Mouse (Mus musculus) midbrain, postnatal 0 days (tissue): ENCODE measurements around the gene Zan. TPM values are rescaled to one million over a fixed set of nuclear protein-coding genes. Genes with fewer than 3 reads are reported as not detected.

Experiments used
- ATAC-seq: fragments of 200-750 bp; cut with Nextera tagmentation; 2 replicates; pipeline ENCODE4 v1.8.0; 2017; ENCODE audit warnings: moderate number of reproducible peaks, mild to moderate bottlenecking, moderate TSS enrichment, moderate library complexity; ENCODE audit not compliant: low FRiP score
- DNase-seq: peaks from one replicate; pipeline ENCODE4 v3.0.0-alpha.2; 2015; ENCODE audit warnings: low spot score
- H3K27ac ChIP-seq: fragments of 300-500 bp; sonication (generic); 2 replicates; pipeline ENCODE4 v1.5.1; 2014; ENCODE audit warnings: low read depth, mild to moderate bottlenecking, low read length, mixed read lengths
- H3K27me3 ChIP-seq: fragments of 300-500 bp; sonication (generic); 2 replicates; pipeline ENCODE4 v1.6.1; 2014; ENCODE audit warnings: low read length, control low read depth, mixed read lengths; ENCODE audit not compliant: insufficient read depth
- H3K36me3 ChIP-seq: fragments of 300-500 bp; sonication (generic); 2 replicates; pipeline ENCODE4 v1.6.1; 2014; ENCODE audit warnings: low read length, control low read depth, mixed read lengths; ENCODE audit not compliant: insufficient read depth
- H3K4me1 ChIP-seq: fragments of 300-500 bp; sonication (generic); 2 replicates; pipeline ENCODE4 v1.6.1; 2014; ENCODE audit warnings: mild to moderate bottlenecking, control low read depth, antibody characterized with exemption, low read length, mixed read lengths; ENCODE audit not compliant: insufficient read depth
- H3K4me2 ChIP-seq: fragments of 300-500 bp; sonication (generic); 2 replicates; pipeline ENCODE4 v1.6.1; 2014; ENCODE audit warnings: low read depth, mild to moderate bottlenecking, low read length, mixed read lengths; ENCODE audit not compliant: poor library complexity, severe bottlenecking
- H3K4me3 ChIP-seq: fragments of 300-500 bp; sonication (generic); 2 replicates; pipeline ENCODE4 v1.5.1; 2014; ENCODE audit warnings: low read depth, mild to moderate bottlenecking, low read length, moderate library complexity
- H3K9ac ChIP-seq: fragments of 300-500 bp; sonication (generic); replicated peaks from 2 replicates; pipeline ENCODE4 v1.6.1; 2014; ENCODE audit warnings: mild to moderate bottlenecking, low read length, moderate library complexity, mixed read lengths; ENCODE audit not compliant: poor library complexity, severe bottlenecking
- H3K9me3 ChIP-seq: fragments of 300-500 bp; sonication (generic); 2 replicates; pipeline ENCODE4 v1.6.1; 2016; ENCODE audit warnings: low read length, control low read depth
- CTCF ChIP-seq: IDR thresholded peaks from 2 replicates; pipeline ENCODE4 v1.5.1; 2016; ENCODE audit warnings: antibody characterized with exemption, mild to moderate bottlenecking
- WGBS: fragments of 180-500 bp; shearing (Covaris S2); extraction: QIAGEN DNeasy Blood & Tissue Kit; methylation state at CpG from one replicate; pipeline ENCODE4 v1.1.7; 2014; 5-methylcytosine and 5-hydroxymethylcytosine counted together
- polyA plus RNA-seq: library from polyadenylated mRNA; unstranded; fragments of >200 nt; fragmentation: Nextera tagmentation; extraction: Ambion mirVana; gene quantifications from 2 replicates; pipeline ENCODE4 v1.2.1, GENCODE M21; 2015
- total RNA-seq: library from RNA; depleted of rRNA; stranded (reverse); fragments of >200 nt; gene quantifications from 2 replicates; pipeline ENCODE4 v1.2.3, GENCODE M21; 2014

The Zan gene
- total and polyA plus RNA-seq, 2 experiments from 2014 or later = 0.31 to 0.99 TPM

DNA sequence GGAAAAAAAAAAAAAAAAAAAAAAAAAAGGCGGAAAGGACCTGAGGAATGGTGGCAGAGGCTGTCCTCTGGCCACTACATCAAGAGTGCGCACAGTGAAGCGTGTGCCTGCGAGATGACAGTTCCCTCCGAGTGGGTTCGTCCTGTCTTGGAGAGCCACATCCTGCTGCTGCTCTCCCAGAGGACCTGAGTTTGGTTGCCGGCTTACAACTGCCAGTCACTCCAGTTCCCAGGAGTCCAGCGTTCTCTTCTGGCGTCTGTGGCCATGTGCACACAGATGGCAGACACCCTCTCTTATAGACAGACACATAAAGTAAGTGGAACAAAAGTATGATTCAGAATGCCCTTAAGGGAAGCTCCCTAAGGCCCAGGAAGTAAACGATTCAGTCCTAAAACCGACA is 99.7 kb downstream of the Zan start:
- H3K4me2 ChIP-seq = no peak overlapping the region
- TF ChIP-seq CTCF = no peak
- WGBS = 44% methylated on average over 11 of the region's 11 CpGs
- H3K9me3 ChIP-seq = no peaks in the 10 kb centered on the region
- no peak overlapping the region for H3K4me3 ChIP-seq
- H3K36me3 ChIP-seq = no peaks in the 10 kb centered on the region
- ATAC-seq (no peak), DNase-seq (peak; percentile 13)
- no peaks in the 10 kb centered on the region for H3K4me1 ChIP-seq
- no peaks in the 10 kb centered on the region for H3K27me3 ChIP-seq
- no peak overlapping the region for H3K9ac ChIP-seq
- no peak overlapping the region for H3K27ac ChIP-seq

DNA sequence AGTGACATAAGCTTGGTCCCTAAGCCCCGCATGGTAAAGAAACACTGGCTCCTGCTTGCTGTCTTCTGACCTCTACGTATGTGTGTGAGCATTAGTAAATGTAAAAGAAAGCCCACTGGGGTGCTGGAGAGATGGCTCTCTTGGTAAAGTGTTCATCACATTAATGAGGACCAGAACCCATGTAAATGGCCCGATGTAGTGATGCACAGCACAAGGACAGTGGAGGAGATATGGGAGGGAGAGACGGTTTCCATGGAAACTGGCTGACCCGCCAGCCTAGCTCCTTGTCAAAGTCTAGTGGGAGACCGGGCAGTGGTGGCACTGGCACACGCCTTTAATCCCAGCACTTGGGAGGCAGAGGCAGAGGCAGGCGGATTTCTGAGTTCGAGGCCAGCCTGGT is 100.1 kb downstream of the Zan start:
- Histone ChIP-seq H3K9ac (no peak overlapping the region), H3K9me3 (no peaks in the 10 kb centered on the region), H3K27ac (no peak overlapping the region), H3K4me2 (no peak overlapping the region), H3K36me3 (no peaks in the 10 kb centered on the region; the same call in 1 of the 2 replicates), H3K27me3 (no peaks in the 10 kb centered on the region), H3K4me3 (no peak overlapping the region), H3K4me1 (no peaks in the 10 kb centered on the region)
- peak; percentile 56 for DNase-seq
- WGBS = 45% methylated on average over 9 of the region's 9 CpGs
- ATAC-seq = no peak
- TF ChIP-seq CTCF = no peak

DNA sequence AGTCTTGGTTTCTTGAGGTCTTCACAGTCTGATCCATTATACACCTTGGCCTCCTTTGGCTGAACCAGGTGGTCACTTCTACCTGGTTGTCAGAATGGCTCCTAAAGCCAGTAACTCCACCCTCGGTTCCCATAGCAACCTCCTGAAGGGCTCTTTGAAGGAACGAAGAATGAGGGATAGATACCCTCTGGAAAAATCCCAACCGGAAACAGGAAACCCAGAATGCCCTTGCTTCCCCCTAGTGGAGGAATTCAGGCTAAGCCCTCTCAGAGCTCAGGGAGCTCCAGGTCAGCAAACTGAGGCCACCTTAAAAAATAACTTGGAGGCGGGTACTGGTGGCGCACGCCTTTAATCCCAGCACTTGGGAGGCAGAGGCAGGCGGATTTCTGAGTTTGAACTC is 100.7 kb downstream of the Zan start:
- Histone ChIP-seq H3K36me3 (no peaks in the 10 kb centered on the region; the same call in 1 of the 2 replicates), H3K9me3 (no peaks in the 10 kb centered on the region), H3K4me1 (no peaks in the 10 kb centered on the region), H3K27ac (no peak overlapping the region), H3K27me3 (no peaks in the 10 kb centered on the region), H3K4me3 (no peak overlapping the region), H3K9ac (no peak overlapping the region), H3K4me2 (no peak overlapping the region)
- WGBS = 37% methylated on average over 7 of the region's 7 CpGs
- ATAC-seq (no peak), DNase-seq (peak; percentile 23)
- TF ChIP-seq CTCF = peak; percentile 53

DNA sequence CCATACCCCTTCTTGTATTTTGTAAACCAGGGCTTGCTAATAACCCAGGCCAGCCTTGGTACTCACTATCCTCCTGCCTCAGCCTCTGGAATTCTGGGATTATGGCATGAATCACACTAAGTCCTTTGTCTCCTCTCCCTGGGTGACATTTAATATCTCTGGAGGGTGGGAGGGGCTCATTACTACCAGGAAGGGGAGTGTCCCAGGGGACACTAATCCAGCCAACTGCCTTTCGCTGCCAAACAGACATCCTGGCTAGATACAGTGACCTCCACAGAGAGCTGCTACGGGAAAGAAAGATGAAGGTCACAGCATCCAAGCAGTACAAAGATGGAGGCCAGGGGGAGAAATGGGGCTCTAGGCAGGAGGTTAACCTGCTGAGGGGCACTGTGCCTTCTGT is 101.2 kb downstream of the Zan start:
- no peak overlapping the region for H3K4me3 ChIP-seq
- DNase-seq (peak; percentile 12), ATAC-seq (no peak)
- no peak overlapping the region for H3K9ac ChIP-seq
- H3K36me3 ChIP-seq = no peaks in the 10 kb centered on the region; the same call in 1 of the 2 replicates
- no peaks in the 10 kb centered on the region for H3K4me1 ChIP-seq
- no peaks in the 10 kb centered on the region for H3K27me3 ChIP-seq
- WGBS = 31% methylated on average over 2 of the region's 2 CpGs
- H3K27ac ChIP-seq = no peak overlapping the region
- H3K9me3 ChIP-seq = no peaks in the 10 kb centered on the region
- TF ChIP-seq CTCF = no peak
- no peak overlapping the region for H3K4me2 ChIP-seq

DNA sequence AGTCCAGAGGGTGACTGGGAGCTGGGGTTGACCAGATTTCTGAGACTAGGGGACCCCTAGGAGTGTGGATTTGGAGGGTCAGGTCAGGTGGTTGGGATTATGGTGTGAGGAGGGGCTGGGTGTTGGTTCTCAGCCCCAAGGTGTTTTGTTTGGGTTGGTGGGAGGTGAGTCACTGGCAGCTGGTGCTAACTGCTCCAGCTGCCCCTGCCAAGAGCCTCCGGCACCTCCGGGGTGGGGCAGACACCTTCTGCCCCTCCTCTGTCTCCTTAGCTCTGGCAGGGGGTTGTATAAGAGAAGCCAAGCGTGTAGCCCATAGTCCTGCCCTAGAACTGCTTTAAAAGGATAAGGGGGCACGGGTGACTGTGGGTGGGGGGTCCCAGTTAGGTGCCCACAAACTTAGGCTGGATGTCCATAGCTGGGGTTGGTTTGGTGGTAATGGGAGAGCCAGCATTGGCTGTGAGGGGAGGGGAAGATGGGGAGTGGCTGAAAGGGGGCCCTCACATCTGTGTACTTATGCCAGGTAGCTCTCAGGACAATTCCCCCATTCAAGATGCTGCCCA is 102.3 kb downstream of the Zan start:
- Histone ChIP-seq H3K4me2 (no peak overlapping the region), H3K9me3 (no peaks in the 10 kb centered on the region), H3K36me3 (no peaks in the 10 kb centered on the region; the same call in 1 of the 2 replicates), H3K9ac (no peak overlapping the region), H3K4me3 (no peak overlapping the region), H3K27me3 (no peaks in the 10 kb centered on the region), H3K4me1 (no peaks in the 10 kb centered on the region), H3K27ac (no peak overlapping the region)
- ATAC-seq (no peak), DNase-seq (no peak)
- 87% methylated on average over 4 of the region's 4 CpGs for WGBS
- TF ChIP-seq CTCF = no peak

DNA sequence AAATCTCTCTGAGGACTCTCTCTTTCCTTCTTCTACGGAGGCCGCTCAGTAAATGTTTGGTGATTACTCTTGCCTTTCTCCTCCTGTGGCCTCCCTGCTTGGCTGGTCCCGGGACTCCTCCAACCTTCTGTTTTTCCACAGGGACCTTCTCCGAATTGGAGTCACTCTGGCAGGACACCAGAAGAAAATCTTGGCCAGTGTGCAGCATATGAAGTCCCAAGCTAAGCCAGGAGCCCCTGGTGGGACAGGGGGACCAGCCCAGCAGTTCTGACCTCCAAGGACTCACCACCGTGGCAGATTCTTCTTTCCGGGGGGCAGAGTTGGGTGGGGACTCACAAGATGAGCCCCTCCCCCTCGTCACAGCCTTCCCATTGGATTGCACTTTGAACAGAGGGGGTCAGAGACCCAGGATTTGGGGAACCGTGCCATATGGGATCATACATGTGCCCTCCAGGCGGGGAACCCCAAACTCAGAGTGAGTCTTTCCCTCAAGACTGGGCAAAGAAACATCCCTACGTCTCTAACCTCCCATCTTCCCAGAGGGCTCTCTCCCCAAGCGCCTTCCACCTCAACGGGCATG is 103.4 kb downstream of the Zan start:
- no peaks in the 10 kb centered on the region for H3K4me1 ChIP-seq
- DNase-seq (no peak), ATAC-seq (no peak)
- H3K27me3 ChIP-seq = no peaks in the 10 kb centered on the region
- H3K36me3 ChIP-seq = no peaks in the 10 kb centered on the region; the same call in 1 of the 2 replicates
- no peak overlapping the region for H3K9ac ChIP-seq
- H3K9me3 ChIP-seq = no peaks in the 10 kb centered on the region
- no peak overlapping the region for H3K4me3 ChIP-seq
- 90% methylated on average over 12 of the region's 12 CpGs for WGBS
- no peak overlapping the region for H3K4me2 ChIP-seq
- TF ChIP-seq CTCF = no peak
- H3K27ac ChIP-seq = no peak overlapping the region
